Mouse (Mus musculus): ENCODE results near the gene Itk.

Gene Itk

DNA sequence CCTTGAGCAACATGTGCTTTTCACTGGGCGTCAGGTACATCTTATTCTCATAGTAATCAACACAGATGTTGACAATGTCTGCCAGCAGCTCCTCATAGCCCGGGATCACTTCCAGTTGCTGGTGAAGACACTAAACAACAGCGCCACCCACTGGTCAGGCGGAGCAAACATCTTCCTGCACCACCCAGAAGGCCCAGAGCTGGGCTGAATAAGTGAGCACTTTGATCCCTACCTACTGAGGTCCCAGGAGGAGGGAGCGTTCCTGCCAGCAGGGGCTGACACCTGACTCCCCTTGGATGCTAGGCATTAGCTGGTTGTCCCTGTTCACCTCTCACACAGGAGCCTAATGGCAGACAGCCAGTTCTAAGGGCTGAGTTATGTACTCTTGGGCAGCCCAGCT is 112.5 kb downstream of the Itk start:
- DNase-seq (ENCODE audit: low spot score in 2 of 2), result no peak

DNA sequence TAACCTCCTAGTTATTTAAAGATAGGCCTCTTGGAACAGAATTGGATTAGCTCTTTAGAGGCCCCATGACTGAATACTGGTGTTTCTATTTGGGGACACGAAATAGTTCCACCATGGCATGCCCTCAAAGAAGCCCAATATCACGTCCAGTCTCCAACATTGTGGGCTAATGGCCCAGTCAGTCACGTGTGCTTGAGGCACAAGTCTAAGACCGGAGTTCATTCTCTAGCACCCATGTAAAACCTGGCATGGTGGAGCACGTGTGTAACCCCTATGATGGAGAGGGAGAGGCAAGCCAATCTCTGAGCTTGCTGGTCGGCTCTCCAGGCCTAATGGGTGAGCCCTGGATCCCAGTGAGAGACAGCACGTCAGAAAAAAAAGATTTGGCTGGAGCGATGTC is 113.1 kb downstream of the Itk start:
- DNase-seq (ENCODE audit: low spot score in 2 of 2), result no peak

DNA sequence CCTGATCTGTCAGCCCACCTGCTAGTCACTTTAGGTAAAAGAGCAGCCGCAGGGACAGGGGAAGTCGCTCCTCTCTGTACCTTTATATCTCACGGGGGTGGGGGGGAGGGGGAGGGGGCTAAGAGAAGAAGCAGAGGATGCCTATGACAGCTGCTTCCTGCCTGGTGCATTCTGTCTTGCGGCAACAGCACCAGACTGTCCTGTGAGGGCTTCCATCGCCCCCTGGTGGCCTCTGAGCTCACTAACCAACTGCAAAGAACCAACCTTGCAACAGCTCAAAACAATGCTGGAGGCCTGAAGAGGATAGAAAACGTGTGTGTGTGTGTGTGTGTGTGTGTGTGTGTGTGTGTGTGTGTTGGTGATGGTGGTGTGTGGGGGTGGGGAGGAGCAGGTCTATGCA is 114.0 kb downstream of the Itk start:
- peak; percentile 52 to 62 for DNase-seq (ENCODE audit: low spot score in 2 of 2)
